Mouse (Mus musculus) spleen, adult 2 months (tissue): ENCODE measurements around the gene Ulk4. TPM values are rescaled to one million over a fixed set of nuclear protein-coding genes. Genes with fewer than 3 reads are reported as not detected.
A peak's percentile ranks its signal among the peaks of the same experiment; 100 is the strongest.

Experiments used
- DNase-seq, 2 experiments: peaks; one replicate each; pipeline versions ENCODE4 v3.0.0 to v3.0.0-alpha.2; 2012 to 2021; ENCODE audit warnings: low spot score in 2 of 2, low read depth in 1 of 2
- H3K27ac ChIP-seq: fragments of 200-500 bp; 2 replicates; pipeline ENCODE4 v1.5.1; 2012; ENCODE audit warnings: low read length, inconsistent platforms; ENCODE audit not compliant: insufficient read depth
- H3K27me3 ChIP-seq: fragments of 200-500 bp; 2 replicates; pipeline ENCODE4 v1.6.1; 2012; ENCODE audit warnings: mild to moderate bottlenecking, moderate library complexity, low read length, inconsistent platforms; ENCODE audit not compliant: control insufficient read depth, insufficient read depth
- H3K36me3 ChIP-seq: fragments of 200-500 bp; 2 replicates; pipeline ENCODE4 v1.6.1; 2012; ENCODE audit warnings: mild to moderate bottlenecking, low read length, inconsistent platforms; ENCODE audit not compliant: control insufficient read depth, insufficient read depth
- H3K4me1 ChIP-seq: fragments of 200-500 bp; 2 replicates; pipeline ENCODE4 v1.6.1; 2011; ENCODE audit warnings: inconsistent platforms; ENCODE audit not compliant: control insufficient read depth, insufficient read depth, insufficient read length
- H3K4me3 ChIP-seq: fragments of 200-500 bp; 2 replicates; pipeline ENCODE4 v1.5.1; 2011; ENCODE audit warnings: mild to moderate bottlenecking, inconsistent platforms; ENCODE audit not compliant: insufficient read depth, insufficient read length; ENCODE audit errors: extremely low read depth
- CTCF ChIP-seq: fragments of 200-500 bp; IDR thresholded peaks from 2 replicates; pipeline ENCODE4 v1.5.1; 2011; ENCODE audit warnings: mild to moderate bottlenecking, inconsistent platforms; ENCODE audit not compliant: insufficient read depth, insufficient read length, insufficient replicate concordance; ENCODE audit errors: extremely low read depth
- POLR2A ChIP-seq: fragments of 200-500 bp; IDR thresholded peaks from 2 replicates; pipeline ENCODE4 v1.6.1; 2011; ENCODE audit warnings: low read depth, low read length, inconsistent platforms
- WGBS: fragments of 180-500 bp; shearing (Covaris S2); methylation state at CpG from one replicate; pipeline ENCODE4 v1.1.7; 2018; 5-methylcytosine and 5-hydroxymethylcytosine counted together
- polyA plus RNA-seq: library from polyadenylated mRNA; depleted of rRNA; stranded (reverse); fragments of >200 nt; gene quantifications from 2 replicates; pipeline ENCODE4 v1.2.3, GENCODE M21; 2012

Ulk4 gene
- polyA plus RNA-seq, 1 experiment = 0.39 TPM

DNA sequence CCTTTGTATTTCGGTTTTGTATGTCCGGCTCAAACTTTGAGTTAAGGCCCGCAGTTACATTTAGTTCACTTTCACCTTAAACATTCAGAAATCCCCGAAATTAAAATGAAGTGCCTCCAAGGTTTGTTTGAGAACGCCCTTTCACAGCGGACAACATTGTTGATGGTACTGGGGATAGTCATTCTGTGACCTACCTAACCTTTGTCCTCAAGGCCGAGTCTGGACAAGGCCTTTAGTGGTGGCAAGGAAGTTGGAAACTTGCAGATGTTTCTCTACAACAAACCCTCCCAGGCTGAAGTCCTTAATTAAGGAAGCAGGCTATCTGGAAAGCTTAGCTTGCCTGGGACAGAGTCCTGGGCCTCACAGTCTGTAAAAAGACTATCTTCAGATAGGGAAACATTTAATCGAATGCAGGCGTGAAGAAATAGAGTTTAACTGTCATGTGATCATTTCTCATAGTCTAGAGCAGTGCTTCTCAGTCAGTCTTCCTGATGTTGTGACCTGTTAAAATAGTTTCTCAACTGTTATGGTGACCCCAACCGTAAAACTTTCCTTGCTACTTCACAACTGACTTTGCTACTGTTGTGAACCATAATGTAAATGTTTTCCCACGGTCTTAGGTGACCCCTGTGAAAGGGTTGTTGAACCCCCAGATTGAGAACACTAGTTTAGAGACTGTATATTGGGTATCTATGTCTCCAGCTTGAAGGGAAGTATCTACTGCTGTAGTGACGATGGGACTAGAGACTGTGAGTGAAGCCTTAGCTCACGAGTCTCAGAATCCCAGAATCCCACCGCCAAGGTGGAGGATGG lies 342.0 kb downstream of the Ulk4 start:
- H3K27me3 ChIP-seq = no peaks in the 10 kb centered on the region
- WGBS = 6% methylated on average over 14 of the region's 14 CpGs
- no peak for TF ChIP-seq CTCF
- no peak for TF ChIP-seq POLR2A
- H3K36me3 ChIP-seq = no peaks in the 10 kb centered on the region
- peak overlapping the region; percentile 98 for H3K4me3 ChIP-seq
- peak overlapping the region; percentile 48 for H3K27ac ChIP-seq
- peaks cover 17% of the 10 kb centered on the region; the same call in 1 of the 2 replicates for H3K4me1 ChIP-seq
- DNase-seq = no peak

- Histone ChIP-seq H3K27ac (peak overlapping the region; percentile 69), H3K4me1 (peaks cover 16% of the 10 kb centered on the region; the same call in 1 of the 2 replicates), H3K4me3 (peak overlapping the region; percentile 98), H3K36me3 (no peaks in the 10 kb centered on the region), H3K27me3 (no peaks in the 10 kb centered on the region)
- under 1% methylated on average over 55 of the region's 57 CpGs for WGBS
- peak in 1 of 2 experiments; percentile 30 for DNase-seq
- TF ChIP-seq POLR2A (no peak), CTCF (no peak)
These were observed 342.9 kb downstream of the Ulk4 start for GRCm38 (mm10) chr9:120933886-120934758.

GRCm38 (mm10) chr9:120933587-120933885 lies 343.5 kb downstream of the Ulk4 start:
- H3K27ac ChIP-seq = peak overlapping the region; percentile 95
- peaks cover 16% of the 10 kb centered on the region; the same call in 1 of the 2 replicates for H3K4me1 ChIP-seq
- no peaks in the 10 kb centered on the region for H3K36me3 ChIP-seq
- DNase-seq = no peak
- peak overlapping the region; percentile 98 for H3K4me3 ChIP-seq
- no peak for TF ChIP-seq CTCF
- no peak for TF ChIP-seq POLR2A
- WGBS = 3% methylated on average over 16 of the region's 58 CpGs
- H3K27me3 ChIP-seq = no peaks in the 10 kb centered on the region

DNA sequence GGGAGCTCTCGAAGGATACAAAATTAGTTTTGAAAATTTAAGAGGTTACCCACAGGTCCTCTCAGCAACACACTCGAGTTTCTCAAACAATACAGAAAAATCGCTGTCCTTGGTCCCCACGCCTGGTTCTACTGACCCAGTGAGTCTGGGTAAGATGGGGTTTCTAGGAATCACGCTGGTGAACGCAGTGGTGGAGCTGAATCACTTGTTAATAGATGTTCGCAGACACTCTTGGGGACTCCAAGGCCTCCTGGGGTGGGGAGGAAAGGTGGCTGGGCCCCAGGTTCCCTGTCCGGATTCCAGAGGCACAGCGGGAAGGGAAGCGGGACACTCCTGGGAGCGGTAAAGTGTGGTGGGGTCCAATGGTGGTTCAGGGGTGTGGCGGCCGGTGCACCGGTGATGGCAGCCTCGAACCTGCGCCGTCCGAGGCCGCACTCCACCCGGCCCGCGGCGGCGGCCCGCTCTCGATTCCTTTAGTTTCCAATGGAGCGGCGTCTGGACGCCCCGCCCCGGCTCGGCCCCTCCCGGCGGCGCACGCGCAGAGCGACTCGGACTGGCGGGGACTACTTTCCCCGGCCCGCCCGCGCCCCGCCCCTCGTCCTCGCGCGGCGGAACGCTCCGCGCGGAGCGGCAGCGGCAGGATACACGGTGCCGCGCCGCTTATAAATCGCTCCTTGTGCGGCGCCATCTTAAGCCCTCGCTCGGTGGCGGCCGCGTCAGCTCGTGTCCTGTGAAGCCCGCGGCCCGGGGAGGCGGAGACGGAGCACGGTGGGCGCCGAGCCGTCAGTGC lies 344.0 kb downstream of the Ulk4 start:
- TF ChIP-seq CTCF = no peak
- peak; percentile 99 for TF ChIP-seq POLR2A
- peaks cover 12% of the 10 kb centered on the region; the same call in 1 of the 2 replicates for H3K4me1 ChIP-seq
- peak overlapping the region; percentile 98 for H3K4me3 ChIP-seq
- H3K27ac ChIP-seq = peak overlapping the region; percentile 95
- H3K27me3 ChIP-seq = no peaks in the 10 kb centered on the region
- 11% methylated on average over 71 of the region's 78 CpGs for WGBS
- peak; percentile 89 to 93 for DNase-seq
- H3K36me3 ChIP-seq = no peaks in the 10 kb centered on the region

DNA sequence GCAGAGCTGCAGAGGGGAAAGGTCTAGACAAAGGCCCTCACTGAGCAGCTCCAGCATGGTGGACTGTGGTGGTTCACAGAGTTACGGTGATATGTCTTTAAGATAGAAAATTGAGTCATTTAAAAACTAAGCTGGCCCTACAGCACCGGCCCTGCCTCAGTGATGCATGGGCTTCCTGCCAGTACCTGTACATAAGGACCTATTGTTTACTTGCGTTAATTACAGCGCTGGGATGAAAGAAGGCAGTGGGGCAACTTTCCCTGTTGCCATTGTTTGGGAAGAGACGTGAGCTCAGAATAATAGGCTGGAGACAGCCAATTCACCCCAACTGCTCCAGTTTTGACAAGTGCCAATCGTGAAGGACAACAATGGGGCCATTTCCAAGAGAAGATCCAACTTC lies 344.6 kb downstream of the Ulk4 start:
- H3K4me1 ChIP-seq = peaks cover 8% of the 10 kb centered on the region; the same call in 1 of the 2 replicates
- H3K36me3 ChIP-seq = no peaks in the 10 kb centered on the region
- TF ChIP-seq CTCF (no peak), POLR2A (no peak)
- H3K27me3 ChIP-seq = no peaks in the 10 kb centered on the region
- no peak overlapping the region for H3K27ac ChIP-seq
- no peak for DNase-seq
- WGBS = 92% methylated on average over 6 of the region's 6 CpGs
- no peak overlapping the region for H3K4me3 ChIP-seq

- Histone ChIP-seq H3K27ac (no peak overlapping the region), H3K4me1 (peaks cover 3% of the 10 kb centered on the region; the same call in 1 of the 2 replicates), H3K27me3 (no peaks in the 10 kb centered on the region), H3K4me3 (no peak overlapping the region), H3K36me3 (no peaks in the 10 kb centered on the region)
- WGBS = 90% methylated on average over 8 of the region's 8 CpGs
- no peak for TF ChIP-seq CTCF
- no peak for TF ChIP-seq POLR2A
- no peak for DNase-seq
These were observed 346.2 kb downstream of the Ulk4 start for GRCm38 (mm10) chr9:120930811-120931210.

GRCm38 (mm10) chr9:120930021-120930420 lies 347.0 kb downstream of the Ulk4 start:
- Histone ChIP-seq H3K4me3 (no peak overlapping the region), H3K36me3 (no peaks in the 10 kb centered on the region), H3K27me3 (no peaks in the 10 kb centered on the region), H3K4me1 (no peaks in the 10 kb centered on the region), H3K27ac (no peak overlapping the region)
- no peak for DNase-seq
- TF ChIP-seq CTCF = no peak
- TF ChIP-seq POLR2A = no peak
- WGBS = 96% methylated on average over 12 of the region's 12 CpGs
